Mouse (Mus musculus) cerebellum, postnatal 4 days (tissue): ENCODE results near the gene Fbxo45.

Source experiments
- DNase-seq, 2 experiments: peaks; one replicate each; pipeline ENCODE4 v3.0.0; 2022; ENCODE audit warnings: low spot score in 2 of 2, mixed read lengths in 1 of 2

Fbxo45 gene

DNA sequence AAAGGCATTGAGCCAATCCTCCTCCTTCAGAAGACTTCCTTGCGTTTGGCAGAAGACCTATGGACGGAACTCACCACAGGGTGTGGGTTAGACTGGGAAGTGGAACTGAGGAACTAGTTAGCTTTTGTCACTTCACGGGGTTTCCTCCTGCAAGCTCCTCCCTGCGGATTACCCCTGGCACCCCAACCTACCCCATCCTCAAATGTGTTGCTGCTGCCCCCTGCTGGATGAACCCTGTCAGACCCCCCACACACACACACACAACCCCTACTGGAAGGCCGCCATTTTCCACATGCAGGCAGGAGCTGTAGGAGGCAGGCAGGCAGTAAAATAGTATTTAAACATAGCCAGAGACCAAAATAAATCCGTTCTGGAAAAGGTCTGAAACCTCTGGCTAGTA lies 44.3 kb downstream of the Fbxo45 start:
- DNase-seq, result peak in 1 of 2 experiments; percentile 10

DNA sequence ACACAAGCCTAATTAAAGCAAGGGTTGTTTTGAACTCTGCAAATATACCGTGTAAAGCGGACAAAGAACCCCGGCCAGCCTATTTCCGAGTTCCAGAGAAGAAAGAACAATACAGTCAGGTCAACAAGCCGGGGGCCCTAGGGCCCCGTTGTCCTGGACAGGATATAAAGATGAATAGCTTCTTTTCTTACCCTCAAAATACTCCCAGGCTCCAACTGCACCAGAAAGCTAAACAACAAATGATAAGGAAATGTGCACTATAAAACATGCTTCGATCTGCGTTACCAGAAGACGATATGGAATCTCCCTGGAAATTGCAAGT lies 46.0 kb downstream of the Fbxo45 start:
- no peak for DNase-seq

DNA sequence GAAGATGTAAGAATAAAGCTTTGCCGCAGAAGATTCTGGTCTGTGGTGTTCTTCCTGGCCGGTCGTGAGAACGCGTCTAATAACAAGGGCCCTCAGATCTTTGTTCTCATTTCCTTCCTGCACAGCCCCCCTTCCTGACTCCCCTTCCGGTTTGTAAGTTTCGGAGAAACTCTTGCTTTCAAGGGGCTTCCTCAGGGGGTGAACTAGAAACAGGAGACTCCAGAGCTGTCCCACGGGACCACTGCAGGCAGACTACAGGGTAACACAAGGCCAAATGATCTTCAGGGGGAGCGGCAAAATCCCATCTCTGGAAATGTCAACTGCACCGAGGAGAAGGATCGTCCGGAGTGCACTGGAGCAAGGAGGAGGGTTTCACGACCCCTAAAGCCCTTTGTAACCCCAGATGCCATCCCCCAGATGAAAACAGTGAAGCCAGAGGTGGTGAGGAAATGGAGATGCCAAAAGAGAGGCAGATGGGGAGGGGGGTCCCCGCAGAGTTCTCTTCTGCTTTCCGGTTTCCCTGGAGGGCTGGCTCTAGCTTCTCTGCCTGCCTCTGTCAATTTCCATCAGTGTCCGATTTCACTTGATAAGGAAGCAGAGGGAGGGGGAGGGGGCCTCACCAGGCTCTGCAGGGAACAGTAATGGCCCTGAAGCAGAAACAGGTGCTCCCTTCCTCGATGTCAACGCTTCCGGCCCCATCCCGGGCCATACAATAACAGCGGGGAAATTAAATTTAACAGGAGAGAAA lies 46.5 kb downstream of the Fbxo45 start:
- peak in 1 of 2 experiments; percentile 18 for DNase-seq

DNA sequence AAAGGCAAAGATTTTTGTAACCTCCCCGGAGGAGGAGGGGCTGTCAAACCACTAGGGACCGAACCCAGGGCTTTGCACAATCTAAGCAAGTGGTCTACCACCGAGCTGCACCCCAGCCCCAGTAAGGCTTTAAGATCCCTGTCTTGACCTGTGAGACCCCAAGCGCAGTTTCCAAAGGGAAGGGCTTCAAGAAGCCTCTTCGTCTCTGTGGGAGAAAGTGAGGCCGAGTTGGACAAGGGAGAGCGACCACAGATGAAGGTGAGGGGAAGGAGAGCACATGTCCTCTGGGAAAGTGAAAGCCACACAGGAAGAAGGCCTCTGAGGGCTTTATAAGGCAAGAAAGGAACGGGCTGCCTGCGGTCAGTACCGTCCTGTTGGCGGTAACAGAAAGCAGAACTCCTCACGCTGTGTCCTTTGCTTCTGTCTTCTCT lies 56.9 kb downstream of the Fbxo45 start:
- DNase-seq, result no peak

DNA sequence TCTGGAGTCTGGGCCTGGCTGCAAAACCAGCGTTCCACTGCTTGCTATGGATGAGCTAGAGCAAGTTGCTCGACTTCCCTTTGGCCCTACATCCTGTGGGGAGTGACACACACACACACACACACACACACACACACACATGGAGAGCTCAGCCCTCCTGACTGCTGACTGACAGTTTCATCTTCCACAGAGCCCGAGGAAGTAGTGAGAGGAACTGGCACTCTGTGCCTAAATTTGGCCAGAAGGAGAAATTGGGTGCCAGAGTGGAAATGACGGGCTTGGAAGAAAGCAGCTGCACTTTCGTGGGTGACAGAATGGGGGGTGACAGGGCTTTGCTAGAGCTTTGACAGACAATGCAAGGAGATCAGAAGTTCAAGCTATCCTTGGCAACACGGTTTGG lies 57.8 kb downstream of the Fbxo45 start:
- DNase-seq, result peak in 1 of 2 experiments; percentile 16

DNA sequence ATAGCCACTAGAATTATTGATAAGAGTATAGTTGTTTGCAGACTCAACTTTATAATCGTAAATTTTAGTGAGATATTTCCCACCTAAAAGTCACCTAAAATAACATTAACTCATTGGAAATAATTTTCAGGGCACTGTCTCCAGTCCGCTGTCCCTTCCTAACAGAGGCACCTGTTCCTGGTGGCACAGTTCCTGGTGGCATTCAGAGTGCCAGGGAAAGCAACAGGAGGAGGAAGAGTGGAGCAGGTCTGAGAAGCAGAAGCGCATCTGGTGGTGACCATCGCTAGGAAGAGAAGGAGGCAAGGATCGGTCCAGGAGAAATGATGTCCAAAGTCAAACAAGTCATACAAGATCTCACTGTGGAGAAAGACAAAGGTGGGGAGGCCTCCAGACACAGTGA lies 60.9 kb downstream of the Fbxo45 start:
- DNase-seq, result no peak
